Mouse (Mus musculus) liver, postnatal 0 days (tissue): Measurements from ENCODE around the gene Pik3r6. TPM values are rescaled to one million over a fixed set of nuclear protein-coding genes. Genes with fewer than 3 reads are reported as not detected.

Experiments
- ATAC-seq: fragments of 200-750 bp; cut with Nextera tagmentation; 2 replicates; pipeline ENCODE4 v1.8.0; 2017; ENCODE audit warnings: mild to moderate bottlenecking, moderate library complexity
- DNase-seq: peaks from one replicate; pipeline ENCODE4 v3.0.0-alpha.2; 2016
- H3K27ac ChIP-seq: fragments of 300-500 bp; sonication (generic); 2 replicates; pipeline ENCODE4 v1.5.1; 2014; ENCODE audit warnings: antibody characterized with exemption, moderate library complexity, mild to moderate bottlenecking, low read depth
- H3K27me3 ChIP-seq: fragments of 300-500 bp; sonication (generic); 2 replicates; pipeline ENCODE4 v1.6.1; 2014; ENCODE audit warnings: low read length, control low read depth, mixed read lengths; ENCODE audit not compliant: insufficient read depth
- H3K36me3 ChIP-seq: fragments of 300-500 bp; sonication (generic); replicated peaks from 2 replicates; pipeline ENCODE4 v1.6.1; 2014; ENCODE audit warnings: mild to moderate bottlenecking, control low read depth, low read length, moderate library complexity, mixed read lengths; ENCODE audit not compliant: insufficient read depth
- H3K4me1 ChIP-seq: fragments of 300-500 bp; sonication (generic); 2 replicates; pipeline ENCODE4 v1.6.1; 2014; ENCODE audit warnings: antibody characterized with exemption, mild to moderate bottlenecking, control low read depth; ENCODE audit not compliant: insufficient read depth
- H3K4me2 ChIP-seq: fragments of 300-500 bp; sonication (generic); 2 replicates; pipeline ENCODE4 v1.6.1; 2014; ENCODE audit warnings: low read depth, mild to moderate bottlenecking, low read length, moderate library complexity, mixed read lengths
- H3K4me3 ChIP-seq: fragments of 300-500 bp; sonication (generic); 2 replicates; pipeline ENCODE4 v1.5.1; 2014; ENCODE audit warnings: low read depth, low read length
- H3K9ac ChIP-seq: fragments of 300-500 bp; sonication (generic); replicated peaks from 2 replicates; pipeline ENCODE4 v1.6.1; 2014; ENCODE audit warnings: mild to moderate bottlenecking, moderate library complexity
- H3K9me3 ChIP-seq: fragments of 300-500 bp; sonication (generic); 2 replicates; pipeline ENCODE4 v1.6.1; 2016; ENCODE audit warnings: mild to moderate bottlenecking, control low read depth, low read length, mixed read lengths
- CTCF ChIP-seq: sonication (generic); IDR thresholded peaks from 2 replicates; pipeline ENCODE4 v1.5.1; 2016; ENCODE audit warnings: antibody characterized with exemption, low read depth
- EP300 ChIP-seq: IDR thresholded peaks from 2 replicates; pipeline ENCODE4 v1.6.1; 2016; ENCODE audit warnings: antibody characterized with exemption, low read depth, mild to moderate bottlenecking
- WGBS: fragments of 180-500 bp; shearing (Covaris S2); extraction: QIAGEN DNeasy Blood & Tissue Kit; methylation state at CpG from one replicate; pipeline ENCODE4 v1.1.7; 2014; ENCODE audit not compliant: insufficient replicate concordance; 5-methylcytosine and 5-hydroxymethylcytosine counted together
- polyA plus RNA-seq: library from polyadenylated mRNA; unstranded; fragments of >200 nt; fragmentation: Nextera tagmentation; extraction: Ambion mirVana; gene quantifications from 2 replicates; pipeline ENCODE4 v1.2.1, GENCODE M21; 2015

The Pik3r6 gene
- polyA plus RNA-seq, 1 experiment from 2014 or later, result 2.5 TPM

DNA sequence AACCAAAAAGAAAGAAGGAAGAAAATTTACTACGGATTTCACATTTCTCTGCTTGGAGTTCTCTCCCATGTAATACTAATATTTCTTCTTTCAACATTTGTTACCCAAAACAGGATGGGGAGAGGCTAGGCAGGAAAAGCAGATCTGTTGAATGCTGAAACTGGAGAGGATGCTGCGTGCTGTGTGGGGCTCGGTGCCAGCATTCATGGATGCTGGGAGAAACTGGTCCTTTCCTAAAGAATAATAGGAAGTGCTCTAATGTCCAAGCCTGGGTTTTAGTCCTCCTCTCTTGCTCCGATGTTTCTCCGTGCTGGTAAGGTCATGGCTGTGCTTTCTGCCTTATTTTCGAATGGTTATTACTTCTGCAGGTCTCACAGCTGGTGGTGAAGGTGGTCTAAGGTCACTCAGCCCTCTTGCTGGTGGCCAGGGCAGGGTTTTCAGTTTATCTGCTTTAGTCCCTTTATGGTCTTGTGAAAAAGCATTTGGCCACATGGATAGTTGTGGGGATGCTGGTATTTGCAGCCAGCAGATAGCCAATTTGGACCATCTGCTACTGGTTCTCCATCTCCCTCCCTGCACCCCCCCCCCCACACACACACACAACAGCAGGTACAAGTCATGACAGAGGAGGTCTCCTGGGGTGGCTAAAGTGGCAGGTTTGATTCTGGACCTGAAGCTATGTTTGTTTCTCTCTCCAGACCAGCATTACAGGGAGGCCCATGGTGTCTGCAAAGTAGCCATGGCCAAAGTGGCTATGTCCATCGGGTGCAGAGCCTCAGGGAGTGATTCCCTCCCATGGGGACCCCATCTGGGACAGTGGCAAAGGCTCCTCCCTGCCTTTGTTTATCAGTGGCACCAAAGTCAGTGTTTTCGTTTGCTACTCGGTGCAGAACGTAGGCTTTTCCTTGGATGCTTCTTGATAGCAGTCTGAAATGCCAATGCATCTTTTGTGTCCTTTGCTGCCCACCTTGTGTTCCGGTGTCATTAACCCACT lies 59.4 kb downstream of the Pik3r6 start:
- 70% methylated on average over 11 of the region's 11 CpGs for WGBS

DNA sequence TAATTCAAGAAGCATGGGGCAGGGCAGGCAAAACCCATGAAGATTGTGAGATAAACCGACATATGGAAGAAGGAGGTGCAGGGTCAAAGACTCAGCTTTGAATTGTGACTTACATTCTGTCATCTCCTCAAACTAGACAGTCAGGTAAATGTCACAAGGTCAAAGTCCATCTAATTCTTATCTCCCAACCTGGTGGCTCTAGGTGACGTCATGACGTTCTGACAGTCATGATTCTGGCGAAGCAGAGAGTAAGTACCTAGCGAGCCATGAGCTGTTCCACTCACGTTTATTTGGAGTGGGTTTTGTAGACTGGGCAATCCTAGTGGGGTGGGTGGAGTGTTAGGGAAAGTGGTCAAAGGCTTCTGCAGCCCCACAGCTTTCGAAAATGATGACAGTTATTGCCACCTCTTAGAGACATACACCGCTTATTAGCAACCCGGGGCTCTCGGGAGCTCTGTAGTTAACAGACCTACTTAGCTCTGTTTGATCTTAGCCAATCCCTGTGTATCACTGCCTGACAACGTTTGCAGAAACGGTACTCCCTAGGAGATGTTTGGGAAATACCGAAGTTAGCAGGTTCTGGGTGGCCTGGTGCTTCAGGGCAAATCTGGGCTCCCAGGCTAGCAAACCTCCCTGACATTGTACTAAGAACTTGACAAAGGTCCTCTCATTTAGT lies 61.7 kb downstream of the Pik3r6 start:
- H3K36me3 ChIP-seq, result no peaks in the 10 kb centered on the region
- H3K4me1 ChIP-seq, result peaks cover 3% of the 10 kb centered on the region; the same call in 1 of the 2 replicates
- H3K27ac ChIP-seq, result no peak overlapping the region
- no peak for DNase-seq
- no peak overlapping the region for H3K4me3 ChIP-seq
- H3K27me3 ChIP-seq, result no peaks in the 10 kb centered on the region
- no peak overlapping the region for H3K4me2 ChIP-seq
- TF ChIP-seq EP300 (no peak), CTCF (no peak)
- ATAC-seq, result no peak
- WGBS, result 65% methylated on average over 13 of the region's 13 CpGs
- no peak overlapping the region for H3K9ac ChIP-seq
- no peaks in the 10 kb centered on the region for H3K9me3 ChIP-seq

More for the DNA sequence above, 59.4 kb downstream of the Pik3r6 start:
- no peak overlapping the region for H3K9ac ChIP-seq
- H3K4me2 ChIP-seq, result no peak overlapping the region
- H3K9me3 ChIP-seq, result no peaks in the 10 kb centered on the region
- H3K4me1 ChIP-seq, result peaks cover 3% of the 10 kb centered on the region; the same call in 1 of the 2 replicates
- DNase-seq (no peak), ATAC-seq (no peak)
- TF ChIP-seq EP300 (no peak), CTCF (no peak)
- no peaks in the 10 kb centered on the region for H3K27me3 ChIP-seq
- no peak overlapping the region for H3K27ac ChIP-seq
- no peaks in the 10 kb centered on the region for H3K36me3 ChIP-seq
- no peak overlapping the region for H3K4me3 ChIP-seq

DNA sequence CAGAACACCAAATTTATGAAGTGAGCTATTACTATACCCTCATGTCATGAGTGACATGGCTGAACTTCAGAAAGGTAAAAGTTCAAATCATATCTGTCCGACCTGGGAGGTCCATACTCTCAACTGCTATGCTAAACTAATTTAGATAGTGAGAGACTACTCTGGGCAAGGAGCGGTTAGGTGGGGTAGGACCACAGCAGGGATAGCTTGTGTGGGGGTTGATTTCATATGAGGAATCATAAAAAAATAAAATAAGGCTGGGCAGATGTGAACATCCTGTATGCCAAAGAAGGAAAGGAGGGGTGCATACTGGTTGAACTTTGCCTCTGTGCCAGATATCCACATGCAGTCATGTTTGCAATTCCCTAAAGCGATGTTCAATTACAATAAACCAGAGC lies 62.2 kb downstream of the Pik3r6 start:
- no peak overlapping the region for H3K9ac ChIP-seq
- no peak overlapping the region for H3K4me3 ChIP-seq
- 71% methylated on average over 3 of the region's 3 CpGs for WGBS
- no peaks in the 10 kb centered on the region for H3K27me3 ChIP-seq
- no peaks in the 10 kb centered on the region for H3K36me3 ChIP-seq
- no peak for DNase-seq
- no peaks in the 10 kb centered on the region for H3K9me3 ChIP-seq
- H3K4me2 ChIP-seq, result no peak overlapping the region
- H3K27ac ChIP-seq, result no peak overlapping the region
- peaks cover 3% of the 10 kb centered on the region; the same call in 1 of the 2 replicates for H3K4me1 ChIP-seq
- no peak for ATAC-seq
- no peak for TF ChIP-seq EP300
- TF ChIP-seq CTCF, result no peak

DNA sequence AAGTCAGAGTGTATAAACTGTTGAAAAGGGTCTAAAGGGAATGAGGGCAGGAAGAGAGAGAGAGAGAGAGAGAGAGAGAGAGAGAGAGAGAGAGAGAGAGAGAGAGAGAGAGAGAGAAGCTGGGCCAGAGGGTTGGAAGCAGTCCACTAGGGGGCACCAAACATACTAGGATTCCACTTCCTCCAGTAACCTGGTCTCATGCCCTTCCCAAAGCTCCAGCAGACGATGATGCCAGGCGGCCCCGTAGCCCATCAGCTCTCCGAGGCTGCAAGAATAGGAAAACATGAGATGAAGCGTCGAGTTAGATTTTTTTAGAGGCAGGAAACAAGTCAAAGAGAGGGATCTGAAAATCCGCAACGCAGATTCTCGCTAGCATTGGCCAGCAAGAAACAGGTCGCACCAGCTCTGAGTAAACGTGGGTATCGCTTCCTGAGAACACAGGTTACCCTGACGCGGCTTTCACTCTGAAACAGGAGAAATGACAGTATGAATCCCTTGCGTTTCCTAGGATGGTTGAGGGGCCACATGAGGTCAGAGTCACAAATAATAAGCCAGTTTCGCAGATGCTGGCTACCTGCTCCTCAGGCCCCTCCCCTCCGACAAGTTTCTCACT lies 63.7 kb downstream of the Pik3r6 start:
- no peak overlapping the region for H3K9ac ChIP-seq
- no peaks in the 10 kb centered on the region for H3K9me3 ChIP-seq
- ATAC-seq, result no peak
- no peaks in the 10 kb centered on the region for H3K36me3 ChIP-seq
- 0 out of 2 replicates have a peak, but pooled peaks cover under 1% of the 10 kb centered on the region for H3K27me3 ChIP-seq
- H3K4me1 ChIP-seq, result peaks cover 3% of the 10 kb centered on the region; the same call in 1 of the 2 replicates
- DNase-seq, result peak; percentile 60
- WGBS, result 19% methylated on average over 17 of the region's 17 CpGs
- H3K4me2 ChIP-seq, result 0 out of 2 replicates have a peak overlapping the region, but pooled peaks have one; percentile 18
- TF ChIP-seq CTCF, result peak; percentile 71
- TF ChIP-seq EP300, result no peak
- no peak overlapping the region for H3K4me3 ChIP-seq
- H3K27ac ChIP-seq, result no peak overlapping the region

DNA sequence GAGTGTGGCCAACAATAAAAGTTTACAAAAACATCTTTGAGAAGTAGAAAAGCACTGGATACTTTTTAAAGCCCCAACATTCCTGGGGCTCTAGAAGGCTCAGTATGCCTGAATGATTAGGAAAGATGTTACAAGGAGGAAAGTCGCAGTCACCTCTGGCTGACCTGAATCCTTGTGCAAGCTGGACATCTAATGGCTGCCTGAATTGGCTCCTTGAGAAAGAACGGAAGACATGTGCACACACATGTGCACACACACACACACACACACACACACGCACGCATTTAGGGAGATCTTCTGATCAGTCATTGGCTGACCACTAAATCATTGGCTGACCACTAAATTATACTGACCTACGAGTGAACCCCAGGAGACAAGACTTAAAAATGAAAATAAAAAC lies 68.0 kb downstream of the Pik3r6 start:
- DNase-seq (no peak), ATAC-seq (no peak)
- Histone ChIP-seq H3K9me3 (no peaks in the 10 kb centered on the region), H3K9ac (no peak overlapping the region), H3K4me2 (no peak overlapping the region), H3K4me1 (peaks cover 3% of the 10 kb centered on the region; the same call in 1 of the 2 replicates), H3K4me3 (no peak overlapping the region), H3K36me3 (no peaks in the 10 kb centered on the region), H3K27me3 (0 out of 2 replicates have a peak, but pooled peaks cover 4% of the 10 kb centered on the region), H3K27ac (no peak overlapping the region)
- TF ChIP-seq EP300 (no peak), CTCF (no peak)
- WGBS, result 78% methylated on average over 5 of the region's 5 CpGs
